Mouse (Mus musculus): Measurements from ENCODE around the gene Rad51b.

- TF ChIP-seq CTCF (conservative IDR thresholded peaks at IDR 0.05; ENCODE audit: low read length) (no peak), NANOG (IDR thresholded peaks at IDR 0.05; ENCODE audit: borderline replicate concordance, low read length) (no peak), POU5F1 (IDR thresholded peaks at IDR 0.05; ENCODE audit: borderline replicate concordance, low read length) (no peak)
These were observed 243.1 kb downstream of the Rad51b start for GRCm38 (mm10) chr12:79540176-79540575.

Measured in E14TG2a.4 (cell line).